ENCODE assay signal across 12 mouse cellular contexts in genomic region chr8:11234151-11234878, GRCm38 (mm10).
A peak's percentile ranks its signal among the peaks of the same experiment; 100 is the strongest.
DNase-seq lines count a peak whose midpoint lies in the region; ATAC-seq lines count a peak whose summit lies in the region.
"Had no signal": no experiment of that assay in that cellular context is flagged by ENCODE, and none has a peak within 500 bp of the region (broad histone marks: within the 10 kb centered on the region; RNA-seq: fewer than 3 reads in every experiment).

No protein-coding gene starts in this region.

- H3K36me3 ChIP-seq in kidney, embryonic 15.5 days: peaks cover 95% of the 10 kb centered on the region
- peaks cover 8% of the 10 kb centered on the region for H3K36me3 ChIP-seq in heart, embryonic 11.5 days (ENCODE audit: control insufficient read depth, insufficient read depth, low read length)

- no peaks in the 10 kb centered on the region for H3K27me3 ChIP-seq in kidney, embryonic 15.5 days
- no peaks in the 10 kb centered on the region for H3K27me3 ChIP-seq in heart, embryonic 11.5 days (ENCODE audit: control insufficient read depth, insufficient read depth, low read length)

- H3K27ac ChIP-seq in kidney, embryonic 15.5 days: peak overlapping the region; percentile 83
- no peak overlapping the region; the same call in 1 of the 2 replicates for H3K27ac ChIP-seq in heart, embryonic 11.5 days (ENCODE audit: low read depth, low read length)

- no peaks in the 10 kb centered on the region for H3K9me3 ChIP-seq in kidney, embryonic 15.5 days (replicated peaks)
- H3K9me3 ChIP-seq in heart, embryonic 11.5 days (replicated peaks; ENCODE audit: control insufficient read depth, low read length): no peaks in the 10 kb centered on the region

- H3K4me2 ChIP-seq in kidney, embryonic 15.5 days: no peak overlapping the region
- no peak overlapping the region for H3K4me2 ChIP-seq in heart, embryonic 11.5 days

- intact Hi-C loops in left cerebral cortex, postnatal 10 days (cut with DNase I): no loop called here

- H3K9ac ChIP-seq in kidney, embryonic 15.5 days: no peak overlapping the region
- no peak overlapping the region for H3K9ac ChIP-seq in heart, embryonic 11.5 days (ENCODE audit: low read depth, low read length)

- DNase-seq in embryo, embryonic 10 days (ENCODE audit: low spot score): peak; percentile 9
- DNase-seq in embryo, embryonic 11 days: no peak
- peak; percentile 37 for DNase-seq in lung, postnatal 14 days
- no peak for DNase-seq in cerebellum, postnatal 36 days
- DNase-seq in left cerebral cortex, postnatal 10 days (ENCODE audit: extremely low spot score in 1 of 2, low spot score in 2 of 2): no peak
- DNase-seq: B cell, adult 2 months; heart, postnatal 4 days had no signal

- 42% methylated on average over 10 of the region's 10 CpGs for WGBS in kidney, embryonic 15.5 days
- WGBS in heart, embryonic 11.5 days (ENCODE audit: insufficient replicate concordance): 43% methylated on average over 10 of the region's 10 CpGs

- ATAC-seq in common myeloid progenitor, adult 5-6 weeks (replicated peaks; ENCODE audit: low read depth, poor library complexity, severe bottlenecking): peak; percentile 52
- peak; percentile 48 for ATAC-seq in kidney, embryonic 15.5 days (replicated peaks; ENCODE audit: low FRiP score)
- no peak for ATAC-seq in heart, embryonic 11.5 days (replicated peaks; ENCODE audit: insufficient number of reproducible peaks, low FRiP score, low TSS enrichment)
- ATAC-seq: activated CD4-positive, CD25-positive, alpha-beta regulatory T cell, adult 4 months had no signal

- H3K4me3 ChIP-seq in kidney, embryonic 15.5 days (replicated peaks): no peak overlapping the region
- no peak overlapping the region for H3K4me3 ChIP-seq in heart, embryonic 11.5 days (ENCODE audit: low read depth, low read length)
- H3K4me3 ChIP-seq: myocyte had no signal

- peaks cover 32% of the 10 kb centered on the region for H3K4me1 ChIP-seq in kidney, embryonic 15.5 days
- H3K4me1 ChIP-seq in heart, embryonic 11.5 days (ENCODE audit: control insufficient read depth, insufficient read depth, low read length): peaks cover 7% of the 10 kb centered on the region

Comparison
In these comparisons a context has a peak if more than half of its experiments do, and no peak if none do; other contexts are left out.
1. DNase-seq: peak in embryo, embryonic 10 days (single experiment) and lung, postnatal 14 days (single experiment); none in embryo, embryonic 11 days (single experiment), cerebellum, postnatal 36 days (0 of 2) and left cerebral cortex, postnatal 10 days (0 of 2).